Mouse (Mus musculus) adrenal gland, postnatal 14 days (tissue): Measurements from ENCODE around the gene Dnajb2. TPM values are rescaled to one million over a fixed set of nuclear protein-coding genes. Genes with fewer than 3 reads are reported as not detected.

Experiments used
- DNase-seq: peaks from one replicate; pipeline ENCODE4 v3.0.0; 2021; ENCODE audit warnings: mixed read lengths
- long read RNA-seq, 2 experiments: library from polyadenylated mRNA; stranded (forward); transcript quantifications; one replicate each; pipeline ENCODE4 v2.0.0; 2021
- total RNA-seq: library from RNA; stranded (reverse); gene quantifications from 2 replicates; pipeline ENCODE4 v1.2.3, GENCODE M21; 2021

Gene Dnajb2
- 49.3 and 66.8 TPM in 2 replicates for total RNA-seq
- long read RNA-seq, experiment 1, transcript Dnajb2-210 (9 exons, 3,066 nt), result major isoform, 12 of 54 reads
- long read RNA-seq, experiment 1, transcript Dnajb2-207 (10 exons, 1,855 nt), result minor isoform, 11 of 54 reads
- long read RNA-seq, experiment 1, partial matches to known transcripts, result 18 of 54 reads
- long read RNA-seq, experiment 1, other reads (novel, unspliced or antisense), result 10 of 54 reads
- long read RNA-seq, experiment 2, transcript Dnajb2-210 (9 exons, 3,066 nt), result major isoform, 13 of 60 reads
- long read RNA-seq, experiment 2, transcript Dnajb2-207 (10 exons, 1,855 nt), result minor isoform, 8 of 60 reads
- long read RNA-seq, experiment 2, transcript Dnajb2-202 (9 exons, 1,253 nt), result minor isoform, 7 of 60 reads
- long read RNA-seq, experiment 2, partial matches to known transcripts, result 11 of 60 reads
- long read RNA-seq, experiment 2, other reads (novel, unspliced or antisense), result 21 of 60 reads

DNA sequence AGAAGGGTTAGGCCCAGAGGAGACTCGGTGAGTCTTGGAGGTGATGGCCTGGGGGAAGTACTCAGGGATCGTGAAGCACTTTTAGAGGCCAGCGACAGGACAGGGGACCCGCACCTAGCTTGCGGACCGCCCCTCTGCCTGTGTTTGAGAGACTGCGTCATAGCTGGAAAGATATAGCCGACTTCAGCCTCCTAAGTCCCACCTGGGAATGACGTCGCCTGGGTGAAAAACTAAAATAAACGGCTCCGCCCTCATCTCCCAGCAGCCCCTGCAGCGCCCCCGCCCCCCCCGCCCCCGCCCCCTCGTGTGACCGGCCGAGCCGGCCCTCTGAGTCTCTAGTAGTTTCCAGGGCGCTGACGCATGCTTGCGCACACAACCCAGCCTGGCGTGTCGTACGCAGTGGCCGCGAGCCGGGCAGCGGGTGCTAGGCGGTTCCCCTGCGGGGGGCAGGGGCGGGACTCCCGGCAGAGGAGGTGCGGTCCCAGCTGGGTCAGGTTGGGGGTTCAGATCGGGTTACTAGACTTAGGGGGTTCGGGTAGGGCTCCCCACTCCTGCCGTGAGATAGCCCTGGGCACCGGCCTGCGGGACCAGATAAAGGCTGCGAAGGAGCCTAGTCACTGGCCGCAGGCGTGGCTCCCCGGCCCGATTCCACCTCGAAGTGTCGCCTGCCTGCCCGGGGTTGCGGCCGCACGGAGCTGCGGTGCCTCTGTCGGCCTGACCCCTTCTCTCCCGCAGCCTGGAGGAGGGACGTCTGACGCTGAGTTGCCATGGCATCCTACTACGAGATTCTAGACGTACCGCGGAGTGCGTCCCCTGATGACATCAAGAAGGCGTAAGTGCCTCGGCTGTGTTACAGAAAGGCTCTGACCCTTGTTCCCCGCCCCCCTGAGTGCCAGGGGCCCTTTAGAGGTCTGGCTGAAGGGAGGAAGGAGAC is at the start of gene Dnajb2:
Gene Dnajb2 (plus strand): TSS at position 290 of the 934 bp plus-strand sequence.
- peak; percentile 93 for DNase-seq

- DNase-seq, result no peak
Measured at GRCm38 (mm10) chr1:75187126-75187525, 49.1 kb upstream of the Dnajb2 start.

- DNase-seq, result no peak
Measured at GRCm38 (mm10) chr1:75187914-75188483, 48.2 kb upstream of the Dnajb2 start.

DNA sequence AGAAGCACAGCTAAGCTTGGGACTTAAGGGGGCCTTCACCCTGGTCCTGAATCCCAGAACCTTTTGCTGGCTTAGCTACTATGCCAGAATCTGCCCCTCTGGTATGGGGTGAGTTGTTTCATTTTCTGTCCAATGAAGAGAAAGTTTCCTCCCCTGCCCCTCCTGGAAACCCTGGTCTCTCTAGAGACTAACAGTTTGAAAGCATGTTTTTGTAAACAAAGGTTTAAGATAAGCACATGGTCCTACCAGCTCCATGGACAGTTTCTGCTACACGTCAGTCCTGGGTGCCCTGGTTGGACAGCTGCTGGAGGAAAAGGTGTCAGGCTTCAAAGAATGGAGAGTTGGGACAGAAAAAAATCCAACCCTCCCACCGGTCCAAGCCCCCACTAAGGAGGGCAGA is 45.6 kb upstream of the Dnajb2 start:
- no peak for DNase-seq

DNA sequence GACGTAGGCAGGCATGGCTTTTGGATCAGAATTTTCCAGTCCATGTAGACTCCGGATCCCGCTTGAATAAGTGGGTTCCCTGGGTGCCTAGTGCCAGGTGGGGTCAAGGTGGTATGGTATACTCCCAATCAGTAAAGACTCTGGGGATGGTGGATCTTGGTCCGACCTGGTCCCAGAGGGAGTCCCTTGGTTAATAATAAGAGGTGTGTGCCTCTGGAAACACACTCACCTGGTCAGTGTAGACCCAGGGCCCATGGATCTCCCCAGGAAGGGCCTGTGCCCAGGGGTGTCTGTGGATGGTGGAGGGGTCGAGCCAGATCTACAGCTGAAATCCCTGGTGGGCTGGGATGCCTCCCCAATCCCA is 45.0 kb upstream of the Dnajb2 start:
- DNase-seq, result no peak

- peak; percentile 97 for DNase-seq
Measured at GRCm38 (mm10) chr1:75191622-75192402, 44.4 kb upstream of the Dnajb2 start, which contains the start of the genes Ankzf1 and Atg9a. Ankzf1 (plus strand) TSS chr1:75192151. Atg9a (minus strand) TSS chr1:75192196.

- DNase-seq, result peak; percentile 69
Measured at GRCm38 (mm10) chr1:75192452-75192851, 43.8 kb upstream of the Dnajb2 start.

- DNase-seq, result no peak
Measured at GRCm38 (mm10) chr1:75201236-75201635, 35.0 kb upstream of the Dnajb2 start.

DNA sequence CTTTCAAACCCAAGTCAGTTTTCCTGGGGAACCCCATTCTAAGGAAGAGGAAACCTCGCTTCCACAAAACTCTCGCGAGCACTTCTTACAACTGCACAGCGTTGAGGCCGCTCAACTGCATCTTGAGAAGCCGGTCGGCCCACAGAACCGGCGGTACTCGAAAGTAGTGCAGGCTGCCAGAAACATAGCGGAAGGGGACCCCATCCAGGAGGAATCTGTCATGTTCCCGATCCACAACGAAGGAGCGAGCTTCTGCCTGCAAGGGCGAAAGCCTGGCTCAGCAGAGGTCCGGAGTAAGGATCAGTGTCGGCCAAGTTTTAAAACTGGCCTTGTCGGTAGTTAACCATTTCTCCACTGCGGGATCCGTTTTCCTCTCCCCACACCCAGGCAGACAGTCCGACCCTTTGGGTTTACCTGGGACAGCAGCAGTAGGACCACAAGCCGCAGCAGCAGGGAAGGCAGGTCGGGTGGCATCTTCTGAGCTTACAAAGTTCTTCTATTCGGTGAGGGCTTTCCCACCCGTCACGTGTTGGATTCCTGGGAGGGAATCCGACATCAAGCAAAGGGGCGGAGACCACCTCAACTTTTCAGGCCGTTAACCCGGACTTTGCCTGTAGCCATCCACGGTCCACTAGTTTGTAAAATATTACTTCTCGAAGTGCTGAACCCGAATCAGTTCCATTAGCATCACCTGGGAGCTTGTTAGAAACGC is 27.1 kb upstream of the Dnajb2 start:
- DNase-seq, result peak; percentile 72

- DNase-seq, result peak; percentile 98
Measured at GRCm38 (mm10) chr1:75210136-75211087, 25.8 kb upstream of the Dnajb2 start, which contains the start of the genes Glb1l and Stk16. Glb1l (minus strand) TSS chr1:75210813. Stk16 (plus strand) TSS chr1:75210838.

DNA sequence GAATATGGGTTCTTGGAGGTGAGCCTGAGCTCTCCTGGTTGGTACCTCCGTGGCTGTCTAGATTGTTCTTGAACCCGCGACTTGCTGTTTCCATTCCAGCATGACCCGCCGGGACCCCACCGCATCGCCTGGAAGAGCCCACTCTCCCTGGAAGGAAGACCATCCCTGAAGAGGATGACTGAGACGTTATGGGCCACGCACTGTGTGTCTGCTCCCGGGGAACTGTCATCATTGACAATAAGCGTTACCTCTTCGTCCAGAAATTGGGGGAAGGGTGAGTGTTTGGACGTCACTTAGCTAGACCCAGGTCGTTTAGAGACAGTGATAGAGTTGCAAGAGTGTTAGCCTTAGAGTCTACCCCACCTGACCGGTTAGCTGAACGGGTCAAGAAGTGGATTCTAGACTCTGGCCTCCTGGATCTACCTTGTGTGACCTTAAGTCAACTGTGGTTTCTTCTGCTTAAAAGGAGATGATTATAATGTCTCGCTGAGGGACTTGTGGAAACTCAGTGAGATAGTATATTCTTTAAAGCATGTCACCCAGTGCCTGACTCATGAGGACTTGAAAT is 25.0 kb upstream of the Dnajb2 start:
- DNase-seq, result no peak

- DNase-seq, result no peak
Measured at GRCm38 (mm10) chr1:75212542-75212941, 23.7 kb upstream of the Dnajb2 start.

- no peak for DNase-seq
Measured at GRCm38 (mm10) chr1:75213096-75213495, 23.1 kb upstream of the Dnajb2 start.

GRCm38 (mm10) chr1:75214442-75214841 is 21.8 kb upstream of the Dnajb2 start:
- DNase-seq, result no peak

GRCm38 (mm10) chr1:75214886-75215285 is 21.3 kb upstream of the Dnajb2 start:
- peak; percentile 57 for DNase-seq

DNA sequence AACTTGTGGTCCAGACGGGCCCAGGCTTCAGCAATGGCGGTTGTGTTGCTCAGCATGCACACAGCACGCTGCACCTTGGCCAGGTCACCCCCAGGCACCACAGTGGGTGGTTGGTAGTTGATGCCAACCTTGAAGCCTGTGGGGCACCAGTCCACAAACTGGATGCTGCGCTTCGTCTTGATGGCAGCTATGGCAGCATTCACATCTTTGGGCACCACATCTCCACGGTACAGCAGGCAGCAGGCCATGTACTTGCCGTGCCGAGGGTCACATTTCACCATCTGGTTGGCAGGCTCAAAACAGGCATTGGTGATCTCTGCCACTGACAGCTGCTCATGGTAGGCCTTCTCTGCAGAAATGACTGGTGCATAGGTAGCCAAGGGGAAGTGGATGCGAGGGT is 20.4 kb upstream of the Dnajb2 start:
- DNase-seq, result no peak

DNA sequence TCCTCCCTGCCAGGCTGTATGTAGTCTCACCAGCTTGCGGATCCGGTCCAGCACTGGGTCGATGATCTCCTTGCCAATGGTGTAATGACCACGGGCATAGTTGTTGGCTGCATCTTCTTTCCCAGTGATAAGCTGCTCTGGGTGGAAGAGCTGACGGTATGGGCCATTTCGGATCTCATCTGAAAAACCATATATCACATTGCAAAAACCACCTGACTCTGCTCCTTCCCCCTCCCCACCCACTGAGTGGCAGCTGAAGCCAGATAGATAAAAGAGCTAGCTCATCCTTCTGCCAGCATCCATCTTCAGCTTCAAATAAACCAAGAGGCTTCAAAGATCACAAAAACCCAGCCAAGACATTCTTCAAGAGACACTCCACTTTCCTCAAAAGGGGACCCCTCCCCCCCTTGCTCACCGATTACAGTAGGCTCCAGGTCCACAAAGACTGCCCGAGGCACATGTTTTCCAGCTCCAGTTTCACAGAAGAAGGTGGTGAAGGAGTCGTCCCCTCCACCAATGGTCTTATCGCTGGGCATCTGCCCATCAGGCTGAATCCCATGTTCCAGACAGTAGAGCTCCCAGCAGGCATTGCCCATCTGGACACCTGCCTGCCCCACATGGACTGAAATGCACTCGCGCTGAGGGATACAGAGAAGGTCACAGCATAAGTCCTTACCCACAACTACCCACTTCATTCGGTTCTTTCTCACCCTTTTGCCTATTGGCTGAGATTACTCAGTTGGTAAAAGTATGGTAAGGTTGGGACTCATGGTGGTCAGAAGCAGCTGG is 19.2 kb upstream of the Dnajb2 start:
- DNase-seq, result no peak

GRCm38 (mm10) chr1:75217893-75218226 is 18.3 kb upstream of the Dnajb2 start:
- no peak for DNase-seq
